Mouse (Mus musculus) embryonic fibroblast, embryonic 13.5 days (primary cell): ENCODE data around the gene Hoxa6.

Source experiments
- CTCF ChIP-seq: IDR thresholded peaks from 2 replicates; pipeline ENCODE4 v1.5.1; 2011; ENCODE audit warnings: mild to moderate bottlenecking, control low read depth, low read length, moderate library complexity, borderline replicate concordance; ENCODE audit not compliant: insufficient read depth
- POLR2A ChIP-seq: IDR thresholded peaks from 2 replicates; pipeline ENCODE4 v1.6.1; 2011; ENCODE audit warnings: low read depth, mild to moderate bottlenecking, control low read depth, low read length, moderate library complexity

DNA sequence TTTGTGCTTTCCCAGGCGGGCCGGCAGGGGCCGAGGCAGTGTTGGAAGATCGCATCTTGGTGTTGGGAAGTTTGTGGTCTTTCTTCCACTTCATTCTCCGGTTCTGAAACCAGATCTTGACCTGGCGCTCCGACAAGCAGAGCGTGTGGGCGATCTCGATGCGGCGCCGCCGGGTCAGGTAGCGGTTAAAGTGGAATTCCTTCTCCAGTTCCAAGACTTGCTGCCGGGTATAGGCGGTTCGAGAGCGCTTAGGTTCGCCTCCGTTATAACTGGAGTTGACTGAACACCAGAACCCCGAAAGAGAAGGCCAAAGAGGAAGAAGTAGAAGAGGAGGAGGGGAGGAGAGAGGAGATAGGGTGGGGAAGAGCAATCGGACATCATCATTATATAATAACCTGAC lies 18.1 kb downstream of the Hoxa6 start:
- TF ChIP-seq CTCF, result no peak
- no peak for TF ChIP-seq POLR2A
